Mouse (Mus musculus): ENCODE results near the gene Pfpl. TPM values are rescaled to one million over a fixed set of nuclear protein-coding genes. Genes with fewer than 3 reads are reported as not detected.

The Pfpl gene
- polyA plus RNA-seq, 1 experiment from 2014 or later = not detected

DNA sequence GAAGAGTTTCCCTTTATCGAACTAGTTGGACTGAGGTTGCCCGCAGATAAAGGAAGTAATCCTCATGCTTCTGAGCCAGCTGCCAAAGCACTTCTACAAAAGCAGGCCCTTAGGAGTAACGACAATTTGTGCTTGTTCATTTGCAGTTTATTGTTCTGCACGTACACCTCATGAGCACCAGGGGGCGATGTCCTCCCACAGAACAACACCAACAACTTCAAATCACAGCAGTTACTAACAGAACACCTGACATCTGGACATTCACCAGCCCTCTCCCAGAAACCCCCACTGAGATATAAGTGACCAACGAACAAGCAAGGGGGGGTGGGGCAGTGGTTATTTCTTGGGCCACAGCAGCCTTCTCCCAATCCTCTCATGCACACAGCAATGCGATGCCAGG lies 38.5 kb downstream of the Pfpl start:
- H3K9me3 ChIP-seq (replicated peaks) = no peaks in the 10 kb centered on the region
- no peak overlapping the region for H3K9ac ChIP-seq
- no peaks in the 10 kb centered on the region for H3K36me3 ChIP-seq
- H3K4me1 ChIP-seq = no peaks in the 10 kb centered on the region
- H3K27me3 ChIP-seq (replicated peaks) = no peaks in the 10 kb centered on the region
- ATAC-seq = no peak
- H3K27ac ChIP-seq = no peak overlapping the region
- H3K4me2 ChIP-seq = no peak overlapping the region
- 17% methylated on average over 7 of the region's 7 CpGs for WGBS (ENCODE audit: insufficient replicate concordance)
- no peak overlapping the region for H3K4me3 ChIP-seq

DNA sequence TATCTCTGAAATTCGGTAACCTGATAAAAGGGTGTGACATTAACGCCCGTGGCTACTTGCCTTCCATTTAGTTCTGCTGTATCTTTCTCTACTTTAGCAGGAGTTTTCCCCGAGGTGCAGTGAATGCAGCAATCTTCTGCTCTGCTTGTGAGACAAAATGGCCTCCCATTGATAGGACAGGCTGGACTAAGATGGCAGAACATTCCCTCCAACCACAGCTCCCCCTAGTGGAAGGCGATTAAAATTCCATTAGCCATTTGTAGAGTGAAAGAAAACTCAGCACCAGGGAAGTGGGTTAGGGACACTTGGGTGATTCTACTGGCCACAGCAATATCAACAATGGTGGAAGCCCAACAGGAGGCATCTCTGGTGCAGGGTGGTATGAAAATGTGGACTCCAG lies 39.7 kb downstream of the Pfpl start:
- Histone ChIP-seq H3K27ac (no peak overlapping the region), H3K4me1 (no peaks in the 10 kb centered on the region), H3K4me3 (no peak overlapping the region), H3K9me3 (replicated peaks) (no peaks in the 10 kb centered on the region), H3K27me3 (replicated peaks) (no peaks in the 10 kb centered on the region), H3K36me3 (no peaks in the 10 kb centered on the region), H3K4me2 (no peak overlapping the region), H3K9ac (no peak overlapping the region)
- 58% methylated on average over 5 of the region's 5 CpGs for WGBS (ENCODE audit: insufficient replicate concordance)
- ATAC-seq = no peak

DNA sequence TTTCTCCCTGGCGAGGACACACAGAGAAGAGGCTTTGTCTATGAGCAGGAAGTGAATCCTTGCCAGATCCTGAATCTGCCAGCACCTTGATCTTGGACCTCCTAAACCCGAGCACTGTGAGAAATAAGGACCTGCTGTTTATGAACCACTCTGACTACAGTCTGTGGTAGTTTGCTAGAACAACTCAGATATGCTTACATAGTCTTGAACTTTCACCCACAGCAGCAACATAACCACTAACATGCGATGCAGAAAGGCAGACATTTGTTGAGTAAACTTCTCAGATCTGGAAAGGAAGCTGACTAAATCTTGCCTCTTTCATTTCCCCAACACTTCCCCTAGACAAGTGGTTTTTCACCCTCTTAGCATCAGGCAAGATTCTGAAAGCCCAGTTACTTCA lies 44.2 kb downstream of the Pfpl start:
- H3K9me3 ChIP-seq (replicated peaks) = no peaks in the 10 kb centered on the region
- H3K9ac ChIP-seq = no peak overlapping the region
- H3K27ac ChIP-seq = no peak overlapping the region
- no peak overlapping the region for H3K4me2 ChIP-seq
- ATAC-seq = no peak
- 35% methylated on average over 3 of the region's 3 CpGs for WGBS (ENCODE audit: insufficient replicate concordance)
- H3K36me3 ChIP-seq = no peaks in the 10 kb centered on the region
- no peaks in the 10 kb centered on the region for H3K27me3 ChIP-seq (replicated peaks)
- H3K4me3 ChIP-seq = no peak overlapping the region
- H3K4me1 ChIP-seq = no peaks in the 10 kb centered on the region

DNA sequence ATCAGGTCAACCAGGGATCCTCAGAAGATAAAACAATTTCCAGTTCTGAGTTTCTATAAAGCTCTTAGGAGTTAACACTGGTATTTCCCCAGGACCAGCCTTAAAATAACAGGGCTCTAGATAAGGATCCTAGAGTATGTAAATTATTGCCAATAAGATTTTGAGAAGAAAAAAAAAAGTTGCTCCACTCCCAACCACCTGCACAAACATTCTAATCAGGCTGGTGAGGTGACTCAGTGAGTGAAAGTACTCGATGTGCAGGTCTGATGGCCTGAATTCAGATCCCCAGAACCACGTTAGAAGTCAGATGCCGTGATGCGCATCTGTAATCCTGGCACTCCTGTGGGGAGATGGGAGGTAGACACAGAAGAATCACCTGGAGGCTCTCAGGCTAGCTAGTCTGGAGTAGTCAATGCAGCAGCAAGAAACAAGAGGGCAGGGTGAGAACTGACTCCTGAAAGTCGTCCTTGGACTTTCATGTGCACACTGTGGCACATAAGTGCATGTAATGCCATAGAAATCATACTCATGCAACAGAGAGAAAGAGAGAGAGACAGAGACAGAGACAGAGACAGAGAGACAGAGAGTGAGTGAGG lies 44.8 kb downstream of the Pfpl start:
- Histone ChIP-seq H3K9me3 (replicated peaks) (no peaks in the 10 kb centered on the region), H3K36me3 (no peaks in the 10 kb centered on the region), H3K4me2 (no peak overlapping the region), H3K27me3 (replicated peaks) (no peaks in the 10 kb centered on the region), H3K9ac (no peak overlapping the region), H3K4me3 (no peak overlapping the region), H3K27ac (no peak overlapping the region), H3K4me1 (no peaks in the 10 kb centered on the region)
- 57% methylated on average over 5 of the region's 5 CpGs for WGBS (ENCODE audit: insufficient replicate concordance)
- ATAC-seq = no peak

DNA sequence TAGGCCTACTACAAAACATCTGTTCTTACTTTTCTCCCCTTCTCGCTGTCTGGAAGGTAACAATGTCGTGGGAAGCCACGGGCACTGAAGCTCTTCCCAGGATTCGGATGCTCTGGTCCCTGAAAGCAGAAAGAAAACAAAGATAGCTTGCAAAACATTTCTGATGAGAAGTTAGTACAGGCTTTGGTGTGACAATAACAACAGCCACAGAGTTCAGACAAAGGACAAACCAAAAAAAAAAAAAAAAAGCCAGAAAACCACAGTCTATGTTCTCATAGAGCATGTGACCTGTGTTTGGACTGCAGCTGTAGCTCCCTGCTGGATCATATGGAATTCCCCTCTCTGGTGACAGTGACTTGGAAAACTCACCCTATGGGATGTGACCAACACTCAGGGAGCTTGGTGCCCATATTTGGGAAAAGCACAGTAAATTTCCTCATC lies 45.5 kb downstream of the Pfpl start:
- H3K27me3 ChIP-seq (replicated peaks) = no peaks in the 10 kb centered on the region
- no peak overlapping the region for H3K9ac ChIP-seq
- no peak overlapping the region for H3K27ac ChIP-seq
- H3K4me1 ChIP-seq = no peaks in the 10 kb centered on the region
- H3K4me3 ChIP-seq = no peak overlapping the region
- H3K4me2 ChIP-seq = no peak overlapping the region
- ATAC-seq = no peak
- WGBS (ENCODE audit: insufficient replicate concordance) = 69% methylated on average over 4 of the region's 4 CpGs
- H3K36me3 ChIP-seq = no peaks in the 10 kb centered on the region
- H3K9me3 ChIP-seq (replicated peaks) = no peaks in the 10 kb centered on the region

DNA sequence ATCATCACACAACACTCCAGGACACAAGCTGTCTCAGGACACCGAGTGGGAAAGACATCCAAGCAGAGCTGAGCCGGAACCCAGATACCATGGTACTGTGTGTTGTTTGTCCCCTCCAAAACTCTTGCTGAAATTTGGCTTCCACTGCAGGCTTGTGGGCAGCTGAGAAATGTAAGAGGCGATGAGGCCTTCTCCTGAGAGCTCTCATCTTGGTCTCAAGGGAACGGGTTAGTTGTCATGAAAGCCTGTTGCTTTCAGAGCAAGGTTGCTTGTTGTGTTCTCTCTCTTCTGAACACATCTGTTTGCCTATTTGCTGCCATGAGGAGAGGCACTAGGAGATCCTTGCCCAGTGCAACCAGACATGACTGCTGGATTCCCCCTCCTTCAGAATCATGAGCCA lies 46.2 kb downstream of the Pfpl start:
- Histone ChIP-seq H3K27ac (no peak overlapping the region), H3K9me3 (replicated peaks) (no peaks in the 10 kb centered on the region), H3K4me1 (no peaks in the 10 kb centered on the region), H3K36me3 (no peaks in the 10 kb centered on the region), H3K9ac (no peak overlapping the region), H3K4me3 (no peak overlapping the region), H3K4me2 (no peak overlapping the region), H3K27me3 (replicated peaks) (no peaks in the 10 kb centered on the region)
- 74% methylated on average over 4 of the region's 4 CpGs for WGBS (ENCODE audit: insufficient replicate concordance)
- no peak for ATAC-seq

DNA sequence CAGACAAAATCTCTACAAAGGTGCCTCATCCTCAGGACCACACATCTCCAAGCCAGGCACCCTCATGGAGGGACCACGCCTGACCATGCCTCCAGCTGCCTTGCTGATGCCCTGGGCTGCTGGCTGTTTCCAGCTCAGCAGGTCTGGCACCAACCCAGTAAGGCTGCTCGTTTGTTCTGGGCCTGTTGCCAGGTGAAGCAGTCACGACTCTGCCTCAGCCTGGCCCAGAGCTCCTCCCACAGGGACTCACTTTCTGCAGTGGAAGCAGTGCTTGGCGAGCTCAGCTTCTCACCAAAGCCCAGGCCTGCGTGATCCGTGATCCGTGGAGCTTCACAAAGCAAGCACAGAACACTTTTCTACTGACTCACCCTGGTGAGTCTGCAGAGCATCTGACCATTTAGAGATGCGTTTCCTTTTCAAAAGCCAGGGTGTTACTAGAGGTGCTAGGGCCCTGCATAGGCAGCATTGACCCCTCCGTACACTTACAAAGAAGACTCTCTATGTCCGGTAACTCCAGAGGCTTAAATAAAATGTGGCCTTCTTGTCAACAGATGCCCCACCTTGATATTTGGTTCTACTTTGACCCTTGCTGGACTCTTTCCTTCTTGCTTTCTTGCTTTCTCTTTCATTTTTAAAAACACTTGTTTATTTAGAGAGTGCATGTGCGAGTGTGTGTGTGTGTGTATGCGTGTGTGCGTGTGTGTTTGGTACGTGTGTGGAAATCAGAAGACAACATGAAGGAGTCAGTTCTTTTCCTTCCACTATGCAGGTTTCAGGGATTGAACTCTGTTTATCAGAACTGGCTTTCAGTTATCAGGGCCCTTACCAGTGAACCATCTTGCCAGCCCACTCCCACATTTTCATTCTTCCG lies 47.9 kb downstream of the Pfpl start:
- Histone ChIP-seq H3K27me3 (replicated peaks) (no peaks in the 10 kb centered on the region), H3K4me2 (no peak overlapping the region), H3K4me1 (no peaks in the 10 kb centered on the region), H3K9me3 (replicated peaks) (no peaks in the 10 kb centered on the region), H3K9ac (no peak overlapping the region), H3K27ac (no peak overlapping the region), H3K36me3 (no peaks in the 10 kb centered on the region), H3K4me3 (no peak overlapping the region)
- no peak for ATAC-seq
- WGBS (ENCODE audit: insufficient replicate concordance) = 71% methylated on average over 15 of the region's 15 CpGs

DNA sequence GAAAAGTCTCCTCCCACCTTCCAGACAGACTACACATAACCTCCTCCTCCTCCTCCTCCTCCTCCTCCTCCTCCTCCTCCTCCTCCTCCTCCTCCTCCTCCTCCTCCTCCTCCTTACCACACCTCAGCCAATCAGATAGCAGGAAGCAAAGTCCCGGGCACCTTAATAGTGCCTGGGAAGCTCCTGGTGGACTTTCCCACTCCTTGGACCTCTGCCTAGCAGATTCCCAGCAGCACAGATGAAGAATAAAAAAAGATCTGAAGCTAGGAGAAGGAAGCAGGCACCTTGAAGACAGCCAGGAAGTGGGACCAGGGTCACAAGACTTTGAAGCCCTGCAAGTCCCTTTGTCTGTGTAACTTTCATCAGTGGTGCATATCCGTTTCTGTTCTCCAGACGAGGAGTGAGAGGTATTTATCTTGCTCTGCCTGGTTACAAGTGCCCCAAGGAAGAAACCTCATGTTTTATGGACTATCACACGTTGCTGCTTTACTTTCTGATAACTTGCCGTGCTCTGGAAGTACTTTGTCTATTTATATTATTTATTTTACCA lies 49.1 kb downstream of the Pfpl start:
- no peaks in the 10 kb centered on the region for H3K36me3 ChIP-seq
- no peak overlapping the region for H3K4me2 ChIP-seq
- H3K27me3 ChIP-seq (replicated peaks) = no peaks in the 10 kb centered on the region
- no peak overlapping the region for H3K9ac ChIP-seq
- no peaks in the 10 kb centered on the region for H3K4me1 ChIP-seq
- no peaks in the 10 kb centered on the region for H3K9me3 ChIP-seq (replicated peaks)
- 25% methylated on average over 5 of the region's 5 CpGs for WGBS (ENCODE audit: insufficient replicate concordance)
- H3K27ac ChIP-seq = no peak overlapping the region
- no peak overlapping the region for H3K4me3 ChIP-seq
- no peak for ATAC-seq

DNA sequence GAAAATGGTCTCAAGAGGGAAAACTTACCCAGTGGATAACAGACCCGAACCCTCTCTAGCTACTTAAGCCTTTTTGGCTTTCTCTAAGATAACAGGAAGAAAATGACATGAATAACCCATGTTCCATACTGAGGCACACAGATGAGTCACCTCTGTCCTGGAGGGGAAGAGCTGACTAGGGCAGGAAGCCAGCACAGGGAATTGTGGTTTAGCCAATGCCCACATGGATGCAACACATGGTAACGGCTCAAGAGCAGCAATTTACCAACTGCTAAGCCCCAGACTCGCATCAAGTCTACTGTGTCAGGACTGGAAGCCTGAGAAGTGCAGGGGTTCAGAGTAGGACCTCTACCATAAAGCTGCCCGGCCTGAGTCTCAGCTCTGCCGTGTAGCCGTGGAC lies 50.7 kb downstream of the Pfpl start:
- WGBS (ENCODE audit: insufficient replicate concordance) = 57% methylated on average over 6 of the region's 6 CpGs
- Histone ChIP-seq H3K4me3 (no peak overlapping the region), H3K27me3 (replicated peaks) (no peaks in the 10 kb centered on the region), H3K36me3 (0 out of 2 replicates have a peak, but pooled peaks cover 2% of the 10 kb centered on the region), H3K4me2 (no peak overlapping the region), H3K9me3 (replicated peaks) (no peaks in the 10 kb centered on the region), H3K9ac (no peak overlapping the region), H3K27ac (no peak overlapping the region), H3K4me1 (no peaks in the 10 kb centered on the region)
- no peak for ATAC-seq

Other genes with a start within 250 kb of the Pfpl start
- gene Olfr1431, start 227.3 kb upstream of the Pfpl start, polyA plus RNA-seq (2016; fragmentation: Nextera tagmentation; extraction: Ambion mirVana) = not detected in 2 replicates
- not detected in 2 replicates for gene Olfr1432, start 195.3 kb upstream of the Pfpl start, polyA plus RNA-seq (2016; fragmentation: Nextera tagmentation; extraction: Ambion mirVana)
- gene Olfr262, start 186.2 kb upstream of the Pfpl start, polyA plus RNA-seq (2016; fragmentation: Nextera tagmentation; extraction: Ambion mirVana) = not detected in 2 replicates
- gene Olfr235, start 166.9 kb upstream of the Pfpl start, polyA plus RNA-seq (2016; fragmentation: Nextera tagmentation; extraction: Ambion mirVana) = not detected in 2 replicates
- gene Olfr1434, start 148.1 kb upstream of the Pfpl start, polyA plus RNA-seq (2016; fragmentation: Nextera tagmentation; extraction: Ambion mirVana) = not detected in 2 replicates
- gene Olfr1436, start 128.8 kb upstream of the Pfpl start, polyA plus RNA-seq (2016; fragmentation: Nextera tagmentation; extraction: Ambion mirVana) = not detected in 2 replicates
- gene Olfr1437, start 102.8 kb upstream of the Pfpl start, polyA plus RNA-seq (2016; fragmentation: Nextera tagmentation; extraction: Ambion mirVana) = not detected in 2 replicates
- gene Olfr1438-ps1, start 92.0 kb upstream of the Pfpl start, polyA plus RNA-seq (2016; fragmentation: Nextera tagmentation; extraction: Ambion mirVana) = not detected in 2 replicates
- not detected in 2 replicates for gene Olfr1440, start 40.6 kb upstream of the Pfpl start, polyA plus RNA-seq (2016; fragmentation: Nextera tagmentation; extraction: Ambion mirVana)
- gene Olfr1441, start 10.5 kb upstream of the Pfpl start, polyA plus RNA-seq (2016; fragmentation: Nextera tagmentation; extraction: Ambion mirVana) = not detected in 2 replicates
- gene Mpeg1, start 32.9 kb downstream of the Pfpl start, polyA plus RNA-seq (2016; fragmentation: Nextera tagmentation; extraction: Ambion mirVana) = 0.63 and 0.76 TPM in 2 replicates
- 2.7 and 2.9 TPM in 2 replicates for gene Dtx4, start 73.5 kb downstream of the Pfpl start, polyA plus RNA-seq (2016; fragmentation: Nextera tagmentation; extraction: Ambion mirVana)
- 34.1 and 35.4 TPM in 2 replicates for gene Fam111a, start 117.8 kb downstream of the Pfpl start, polyA plus RNA-seq (2016; fragmentation: Nextera tagmentation; extraction: Ambion mirVana)
- 0.57 and 0.68 TPM in 2 replicates for gene Gm4952, start 172.1 kb downstream of the Pfpl start, polyA plus RNA-seq (2016; fragmentation: Nextera tagmentation; extraction: Ambion mirVana)
- gene Glyat, start 205.4 kb downstream of the Pfpl start, polyA plus RNA-seq (2016; fragmentation: Nextera tagmentation; extraction: Ambion mirVana) = 0.33 TPM in 1 of 2 replicates, not detected in the other
- gene Olfr1442, start 242.5 kb downstream of the Pfpl start, polyA plus RNA-seq (2016; fragmentation: Nextera tagmentation; extraction: Ambion mirVana) = not detected in 2 replicates